Mouse (Mus musculus): Measurements from ENCODE around the gene Ppm1l.

Ppm1l gene

GRCm38 (mm10) chr3:69340486-69340885 lies 23.8 kb downstream of the Ppm1l start:
- DNase-seq: no peak

- no peak for DNase-seq
These were observed 24.3 kb downstream of the Ppm1l start for GRCm38 (mm10) chr3:69340971-69341370.

GRCm38 (mm10) chr3:69341514-69341913 lies 24.9 kb downstream of the Ppm1l start:
- no peak for DNase-seq

- DNase-seq: no peak
These were observed 25.7 kb downstream of the Ppm1l start for GRCm38 (mm10) chr3:69342247-69342921.

- DNase-seq: no peak
These were observed 26.5 kb downstream of the Ppm1l start for GRCm38 (mm10) chr3:69343124-69343523.

GRCm38 (mm10) chr3:69346514-69346913 lies 29.9 kb downstream of the Ppm1l start:
- DNase-seq: no peak

- DNase-seq: no peak
These were observed 31.7 kb downstream of the Ppm1l start for GRCm38 (mm10) chr3:69348197-69348920.

- no peak for DNase-seq
These were observed 32.2 kb downstream of the Ppm1l start for GRCm38 (mm10) chr3:69348921-69349237.

GRCm38 (mm10) chr3:69349973-69350372 lies 33.3 kb downstream of the Ppm1l start:
- DNase-seq: no peak

- no peak for DNase-seq
These were observed 35.5 kb downstream of the Ppm1l start for GRCm38 (mm10) chr3:69352194-69352593.

GRCm38 (mm10) chr3:69354681-69355080 lies 38.0 kb downstream of the Ppm1l start:
- no peak for DNase-seq

GRCm38 (mm10) chr3:69356078-69356665 lies 39.5 kb downstream of the Ppm1l start:
- no peak for DNase-seq

GRCm38 (mm10) chr3:69356781-69357180 lies 40.1 kb downstream of the Ppm1l start:
- DNase-seq: no peak

GRCm38 (mm10) chr3:69357897-69358619 lies 41.4 kb downstream of the Ppm1l start:
- DNase-seq: no peak

- DNase-seq: no peak
These were observed 41.9 kb downstream of the Ppm1l start for GRCm38 (mm10) chr3:69358620-69358964.

- no peak for DNase-seq
These were observed 43.7 kb downstream of the Ppm1l start for GRCm38 (mm10) chr3:69360263-69360895.

GRCm38 (mm10) chr3:69361487-69362349 lies 45.1 kb downstream of the Ppm1l start:
- DNase-seq: no peak

- DNase-seq: no peak
These were observed 45.7 kb downstream of the Ppm1l start for GRCm38 (mm10) chr3:69362350-69362790.

- no peak for DNase-seq
These were observed 46.2 kb downstream of the Ppm1l start for GRCm38 (mm10) chr3:69362906-69363305.

GRCm38 (mm10) chr3:69364151-69364550 lies 47.5 kb downstream of the Ppm1l start:
- no peak for DNase-seq

GRCm38 (mm10) chr3:69367916-69368315 lies 51.3 kb downstream of the Ppm1l start:
- no peak for DNase-seq

GRCm38 (mm10) chr3:69372731-69373130 lies 56.1 kb downstream of the Ppm1l start:
- no peak for DNase-seq
